21 mouse cellular contexts compared by ENCODE assay signal in the genomic region with DNA sequence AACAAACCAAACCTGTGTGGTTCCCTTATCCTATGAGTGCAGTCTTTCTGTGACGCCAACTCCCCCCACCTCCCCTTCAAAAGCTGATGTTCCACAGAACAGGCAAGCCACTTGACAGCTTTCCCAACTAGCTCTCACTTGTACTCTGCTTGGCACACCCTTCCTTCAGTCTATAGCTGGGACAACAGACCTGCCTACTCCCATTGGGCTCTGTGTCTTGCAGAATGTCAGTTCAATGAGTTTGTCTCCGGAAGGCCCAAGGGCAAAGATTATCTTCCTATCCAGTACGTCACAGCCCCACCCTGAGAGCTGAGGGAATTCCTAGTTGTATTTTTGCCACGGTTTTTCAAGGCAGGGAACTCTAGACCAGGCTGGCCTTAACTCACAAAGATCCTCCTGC. TPM values are rescaled to one million over a fixed set of nuclear protein-coding genes. Genes with fewer than 3 reads are reported as not detected.
DNase-seq lines count a peak whose midpoint lies in the region; ATAC-seq and TF ChIP-seq lines count a peak whose summit lies in the region.
"Had no signal": no experiment of that assay in that cellular context is flagged by ENCODE, and none has a peak within 500 bp of the region (broad histone marks: within the 10 kb centered on the region; RNA-seq: fewer than 3 reads in every experiment).

No protein-coding gene starts in this region.

- H3K9me3 ChIP-seq in intestine, postnatal 0 days (ENCODE audit: control insufficient read depth): peaks cover 3% of the 10 kb centered on the region; the same call in 1 of the 2 replicates
- H3K9me3 ChIP-seq: forebrain, embryonic 15.5 days; hindbrain, embryonic 12.5 days had no signal

- H3K4me1 ChIP-seq in intestine, postnatal 0 days (replicated peaks; ENCODE audit: control insufficient read depth, insufficient read depth, low read length): 0 out of 2 replicates have a peak, but pooled peaks cover 2% of the 10 kb centered on the region
- H3K4me1 ChIP-seq: forebrain, embryonic 15.5 days; hindbrain, embryonic 12.5 days; midbrain, embryonic 10.5 days had no signal

- TF ChIP-seq CTCF in left cerebral cortex, adult 2 months (IDR thresholded peaks at IDR 0.05): no peak
- no peak for TF ChIP-seq CTCF in intestine, postnatal 0 days (IDR thresholded peaks at IDR 0.05; ENCODE audit: low read depth)
- TF ChIP-seq CTCF in gastrocnemius, adult 2 months (IDR thresholded peaks at IDR 0.05): no peak

- ATAC-seq in intestine, postnatal 0 days: peak; percentile 83
- ATAC-seq: forebrain, embryonic 15.5 days; midbrain, embryonic 16.5 days had no signal

- no peaks in the 10 kb centered on the region for H3K27me3 ChIP-seq in intestine, postnatal 0 days (replicated peaks; ENCODE audit: control insufficient read depth, insufficient read depth, low read length)
- H3K27me3 ChIP-seq: forebrain, embryonic 15.5 days; hindbrain, embryonic 12.5 days had no signal

- no peak overlapping the region for H3K4me2 ChIP-seq in intestine, postnatal 0 days (replicated peaks; ENCODE audit: low read depth)
- H3K4me2 ChIP-seq: forebrain, embryonic 15.5 days; hindbrain, embryonic 12.5 days had no signal

- DNase-seq in left cerebral cortex, adult 2 months (ENCODE audit: extremely low spot score in 1 of 2, low spot score in 2 of 2): peak; percentile 4 to 6
- no peak for DNase-seq in left cerebral cortex, postnatal 25 days (ENCODE audit: low spot score in 2 of 2)
- peak; percentile 54 for DNase-seq in ES-CJ7 (ENCODE audit: low read depth, low spot score)
- peak; percentile 74 for DNase-seq in R1 (ENCODE audit: low read depth, low spot score)
- no peak for DNase-seq in gastrocnemius, adult 2 months
- DNase-seq in adrenal gland, adult (ENCODE audit: inconsistent age in 2 of 2, low spot score in 1 of 2): no peak
- DNase-seq: adrenal gland, adult 2 months; cerebellum, adult 11 months; cerebellum, postnatal 10 days; embryo, embryonic 11 days; gastrocnemius, postnatal 25 days; heart, adult 2 months; layer of hippocampus, adult 9-11 months; left cerebral cortex, postnatal 4 days; spleen, adult 18-20 months; thymus, adult 2 months had no signal

- H3K9ac ChIP-seq in intestine, postnatal 0 days (ENCODE audit: low read depth, low read length): no peak overlapping the region
- H3K9ac ChIP-seq: forebrain, embryonic 15.5 days; hindbrain, embryonic 12.5 days had no signal

- no peak overlapping the region for H3K4me3 ChIP-seq in left cerebral cortex, adult 2 months
- H3K4me3 ChIP-seq in intestine, postnatal 0 days (ENCODE audit: low read depth, low read length): no peak overlapping the region
- H3K4me3 ChIP-seq in gastrocnemius, adult 2 months: no peak overlapping the region
- H3K4me3 ChIP-seq: forebrain, embryonic 15.5 days; heart, adult 2 months; hindbrain, embryonic 12.5 days; midbrain, embryonic 10.5 days had no signal

- peaks cover 10% of the 10 kb centered on the region for H3K36me3 ChIP-seq in intestine, postnatal 0 days (ENCODE audit: control insufficient read depth, insufficient read depth)

- intact Hi-C loops in left cerebral cortex, adult 2 months (cut with DNase I): no loop called here
- intact Hi-C loops in left cerebral cortex, postnatal 25 days (cut with DNase I): no loop called here
- intact Hi-C loops in gastrocnemius, adult 2 months (cut with DNase I): no loop called here

- WGBS in intestine, postnatal 0 days: 38% methylated on average over 4 of the region's 4 CpGs

- no peak overlapping the region for H3K27ac ChIP-seq in left cerebral cortex, adult 2 months
- peak overlapping the region; percentile 35; the same call in 1 of the 2 replicates for H3K27ac ChIP-seq in intestine, postnatal 0 days (ENCODE audit: low read depth, low read length)
- H3K27ac ChIP-seq in gastrocnemius, adult 2 months: no peak overlapping the region
- H3K27ac ChIP-seq: forebrain, embryonic 15.5 days; heart, adult 2 months; hindbrain, embryonic 12.5 days; midbrain, embryonic 10.5 days had no signal

RNA-seq across cellular contexts. Expression of gene Sdc1, which starts 12.0 kb away (rescaled TPM):
- 1 to 10 TPM; 1.5 to 1.7 TPM for total RNA-seq in left cerebral cortex, adult 2 months (2021)
- 1 to 10 TPM; 1.3 to 1.6 TPM for total RNA-seq in left cerebral cortex, postnatal 25 days (2021)
- polyA plus RNA-seq in intestine, postnatal 0 days (2015; fragmentation: Nextera tagmentation; extraction: Ambion mirVana): 43.4 and 46.4 TPM in 2 replicates
- 1 to 10 TPM; 1.9 to 2.7 TPM for total RNA-seq in gastrocnemius, adult 2 months (2021)

Comparison
In these comparisons a context has a peak if more than half of its experiments do, and no peak if none do; other contexts are left out.
1. DNase-seq: peak in left cerebral cortex, adult 2 months (2 of 2), ES-CJ7 (single experiment) and R1 (single experiment); none in left cerebral cortex, postnatal 25 days (0 of 2), gastrocnemius, adult 2 months (single experiment) and adrenal gland, adult (0 of 2).